Mouse (Mus musculus) hindbrain, embryonic 15.5 days (tissue): ENCODE results near the gene Mrpl43. TPM values are rescaled to one million over a fixed set of nuclear protein-coding genes. Genes with fewer than 3 reads are reported as not detected.

Experiments
- ATAC-seq: fragments of 200-750 bp; cut with Nextera tagmentation; 2 replicates; pipeline ENCODE4 v1.8.0; 2017; ENCODE audit warnings: low read depth, moderate number of reproducible peaks, moderate TSS enrichment; ENCODE audit not compliant: low FRiP score
- H3K27ac ChIP-seq: fragments of 300-500 bp; sonication (generic); replicated peaks from 2 replicates; pipeline ENCODE4 v1.5.1; 2015; ENCODE audit warnings: mild to moderate bottlenecking, inconsistent platforms
- H3K27me3 ChIP-seq: fragments of 300-500 bp; sonication (generic); 2 replicates; pipeline ENCODE4 v1.6.1; 2015; ENCODE audit warnings: control low read depth, inconsistent platforms
- H3K36me3 ChIP-seq: fragments of 300-500 bp; sonication (generic); 2 replicates; pipeline ENCODE4 v1.6.1; 2015; ENCODE audit warnings: control low read depth, inconsistent platforms
- H3K4me1 ChIP-seq: fragments of 300-500 bp; sonication (generic); replicated peaks from 2 replicates; pipeline ENCODE4 v1.6.1; 2015; ENCODE audit warnings: control low read depth, inconsistent platforms
- H3K4me2 ChIP-seq: fragments of 300-500 bp; sonication (generic); 2 replicates; pipeline ENCODE4 v1.6.1; 2015; ENCODE audit warnings: moderate library complexity, mild to moderate bottlenecking, inconsistent platforms
- H3K4me3 ChIP-seq: fragments of 300-500 bp; sonication (generic); 2 replicates; pipeline ENCODE4 v1.5.1; 2015; ENCODE audit warnings: mild to moderate bottlenecking, inconsistent platforms
- H3K9ac ChIP-seq: fragments of 300-500 bp; sonication (generic); 2 replicates; pipeline ENCODE4 v1.6.1; 2015; ENCODE audit warnings: inconsistent platforms
- H3K9me3 ChIP-seq: fragments of 300-500 bp; sonication (generic); 2 replicates; pipeline ENCODE4 v1.6.1; 2016; ENCODE audit warnings: control low read depth, inconsistent platforms
- WGBS: fragments of 180-500 bp; shearing (Covaris S2); methylation state at CpG from one replicate; pipeline ENCODE4 v1.1.7; 2015; 5-methylcytosine and 5-hydroxymethylcytosine counted together
- polyA plus RNA-seq: library from polyadenylated mRNA; unstranded; fragments of >200 nt; fragmentation: Nextera tagmentation; extraction: Ambion mirVana; gene quantifications from 2 replicates; pipeline ENCODE4 v1.2.1, GENCODE M21; 2015

The Mrpl43 gene
- polyA plus RNA-seq, 1 experiment from 2014 or later: 94.7 TPM

DNA sequence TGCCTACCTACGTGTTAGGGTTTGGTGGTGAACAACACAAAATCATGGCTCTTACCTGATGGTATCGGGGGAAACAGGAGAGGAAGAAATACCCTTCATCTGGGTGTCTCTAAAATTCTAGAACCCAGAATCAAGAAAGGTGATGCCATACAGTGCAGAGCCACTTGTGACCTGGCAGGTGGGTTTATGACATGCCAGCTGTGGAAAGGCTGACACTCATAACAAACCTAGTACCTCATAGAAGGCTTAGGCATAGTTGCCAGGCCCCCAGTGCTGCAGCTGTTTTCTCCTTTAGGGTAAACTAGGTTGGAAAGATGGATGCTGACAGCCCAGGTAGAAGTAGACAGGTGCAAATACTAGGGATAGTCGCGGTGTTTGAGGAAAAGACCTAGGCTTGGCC is 21.8 kb downstream of the Mrpl43 start:
- 96% methylated on average over 4 of the region's 4 CpGs for WGBS
- Histone ChIP-seq H3K4me3 (no peak overlapping the region), H3K4me1 (peaks cover 7% of the 10 kb centered on the region), H3K9ac (no peak overlapping the region), H3K36me3 (peaks cover 25% of the 10 kb centered on the region), H3K27ac (no peak overlapping the region), H3K4me2 (no peak overlapping the region), H3K27me3 (no peaks in the 10 kb centered on the region), H3K9me3 (no peaks in the 10 kb centered on the region)
- ATAC-seq: no peak

GRCm38 (mm10) chr19:44983366-44983765 is 22.9 kb downstream of the Mrpl43 start:
- 95% methylated on average over 6 of the region's 6 CpGs for WGBS
- no peak for ATAC-seq
- no peak overlapping the region for H3K9ac ChIP-seq

DNA sequence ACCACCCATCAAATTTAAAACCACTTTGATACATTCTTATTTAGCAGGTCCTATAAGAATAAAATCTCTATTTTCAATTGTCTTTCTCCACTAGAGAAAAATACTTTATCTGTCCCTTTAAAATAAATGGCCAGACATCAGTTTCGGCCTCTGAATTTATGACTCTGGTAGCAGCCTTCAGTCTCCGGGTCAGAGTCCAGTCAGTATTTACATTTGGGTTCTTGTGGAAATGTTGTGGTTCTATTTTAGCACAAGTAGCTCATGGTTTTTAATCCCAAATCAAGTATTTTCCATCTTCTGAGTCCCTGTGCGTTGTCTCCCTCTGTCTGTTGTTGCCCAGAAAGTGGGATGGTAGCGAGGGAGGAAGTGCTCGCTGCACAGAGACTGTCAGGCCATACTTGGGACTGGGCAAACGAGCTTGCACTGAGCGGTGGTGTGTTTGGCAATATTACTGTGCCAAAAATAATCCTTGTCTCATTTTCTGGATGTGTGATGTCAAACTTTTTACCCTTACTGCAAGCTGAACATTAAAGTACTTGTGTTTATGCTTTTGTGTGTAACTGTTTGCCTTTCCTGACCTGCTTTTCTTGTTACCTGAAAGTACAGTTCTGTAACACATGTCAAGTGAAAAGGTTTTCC is 23.6 kb downstream of the Mrpl43 start:
- 85% methylated on average over 7 of the region's 7 CpGs for WGBS
- H3K27me3 ChIP-seq: no peaks in the 10 kb centered on the region
- no peaks in the 10 kb centered on the region for H3K9me3 ChIP-seq
- no peak overlapping the region for H3K4me2 ChIP-seq
- H3K4me3 ChIP-seq: no peak overlapping the region
- ATAC-seq: no peak
- H3K4me1 ChIP-seq: no peaks in the 10 kb centered on the region
- H3K36me3 ChIP-seq: peaks cover 37% of the 10 kb centered on the region
- no peak overlapping the region for H3K9ac ChIP-seq
- H3K27ac ChIP-seq: no peak overlapping the region

More at GRCm38 (mm10) chr19:44983366-44983765, 22.9 kb downstream of the Mrpl43 start:
- Histone ChIP-seq H3K27me3 (no peaks in the 10 kb centered on the region), H3K4me2 (no peak overlapping the region), H3K4me1 (peaks cover 3% of the 10 kb centered on the region), H3K27ac (no peak overlapping the region), H3K9me3 (no peaks in the 10 kb centered on the region), H3K36me3 (peaks cover 30% of the 10 kb centered on the region), H3K4me3 (no peak overlapping the region)

GRCm38 (mm10) chr19:44980787-44981186 is 25.5 kb downstream of the Mrpl43 start:
- Histone ChIP-seq H3K9ac (no peak overlapping the region), H3K27ac (no peak overlapping the region), H3K9me3 (no peaks in the 10 kb centered on the region), H3K4me2 (no peak overlapping the region), H3K4me3 (no peak overlapping the region), H3K36me3 (peaks cover 55% of the 10 kb centered on the region), H3K27me3 (no peaks in the 10 kb centered on the region), H3K4me1 (no peaks in the 10 kb centered on the region)
- 91% methylated on average over 2 of the region's 2 CpGs for WGBS
- ATAC-seq: no peak

- Histone ChIP-seq H3K27me3 (no peaks in the 10 kb centered on the region), H3K27ac (no peak overlapping the region), H3K9ac (no peak overlapping the region), H3K4me3 (no peak overlapping the region), H3K4me2 (no peak overlapping the region), H3K4me1 (no peaks in the 10 kb centered on the region), H3K9me3 (no peaks in the 10 kb centered on the region), H3K36me3 (peaks cover 85% of the 10 kb centered on the region)
- WGBS: 94% methylated on average over 6 of the region's 6 CpGs
- no peak for ATAC-seq
Measured at GRCm38 (mm10) chr19:44977148-44977547, 29.1 kb downstream of the Mrpl43 start.

DNA sequence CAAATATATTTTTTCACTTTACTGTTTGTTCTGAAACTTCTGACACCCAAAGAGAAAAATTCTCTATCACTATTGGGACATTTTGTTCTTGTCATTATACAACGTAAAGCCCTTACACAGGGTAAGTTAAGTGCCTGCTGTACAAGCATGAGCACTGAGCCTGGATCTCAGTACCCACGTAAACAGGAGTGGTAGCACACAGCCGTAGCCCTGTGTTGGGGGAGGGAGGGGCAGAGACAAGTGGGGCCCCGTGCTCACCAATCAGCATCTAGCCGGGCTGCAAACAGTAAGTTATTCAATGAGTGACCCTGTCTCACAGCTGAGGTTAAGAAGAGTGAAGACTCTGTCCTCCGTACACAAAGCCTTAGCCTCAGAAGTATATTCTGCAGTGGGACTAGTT is 29.6 kb downstream of the Mrpl43 start:
- H3K36me3 ChIP-seq: peaks cover 84% of the 10 kb centered on the region
- no peaks in the 10 kb centered on the region for H3K9me3 ChIP-seq
- H3K4me1 ChIP-seq: no peaks in the 10 kb centered on the region
- H3K4me2 ChIP-seq: no peak overlapping the region
- H3K27ac ChIP-seq: no peak overlapping the region
- no peak overlapping the region for H3K4me3 ChIP-seq
- ATAC-seq: no peak
- H3K27me3 ChIP-seq: no peaks in the 10 kb centered on the region
- H3K9ac ChIP-seq: no peak overlapping the region
- 84% methylated on average over 6 of the region's 6 CpGs for WGBS

DNA sequence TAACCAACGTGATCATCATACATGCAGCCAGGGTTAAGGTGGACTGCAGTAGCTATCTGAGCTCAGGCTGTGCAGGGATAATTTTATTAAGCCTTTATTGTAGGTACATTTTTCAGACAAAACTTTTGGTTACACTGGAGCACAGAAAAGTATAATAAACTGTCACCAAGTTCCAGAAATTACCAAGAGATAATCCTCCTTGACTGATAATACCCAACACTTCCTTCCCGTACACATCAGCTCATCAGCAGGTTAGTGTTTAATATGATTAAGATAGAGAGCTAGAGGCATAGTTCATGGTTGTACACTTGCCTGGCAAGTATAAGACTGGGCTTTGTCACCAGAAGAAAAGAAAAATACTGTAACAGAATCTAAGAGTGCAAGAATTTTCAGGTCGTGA is 37.9 kb downstream of the Mrpl43 start:
- Histone ChIP-seq H3K27ac (no peak overlapping the region), H3K4me1 (no peaks in the 10 kb centered on the region), H3K36me3 (peaks cover 80% of the 10 kb centered on the region), H3K9ac (no peak overlapping the region), H3K4me3 (no peak overlapping the region), H3K4me2 (no peak overlapping the region), H3K9me3 (no peaks in the 10 kb centered on the region), H3K27me3 (no peaks in the 10 kb centered on the region)
- no peak for ATAC-seq
- 90% methylated on average over 3 of the region's 3 CpGs for WGBS

DNA sequence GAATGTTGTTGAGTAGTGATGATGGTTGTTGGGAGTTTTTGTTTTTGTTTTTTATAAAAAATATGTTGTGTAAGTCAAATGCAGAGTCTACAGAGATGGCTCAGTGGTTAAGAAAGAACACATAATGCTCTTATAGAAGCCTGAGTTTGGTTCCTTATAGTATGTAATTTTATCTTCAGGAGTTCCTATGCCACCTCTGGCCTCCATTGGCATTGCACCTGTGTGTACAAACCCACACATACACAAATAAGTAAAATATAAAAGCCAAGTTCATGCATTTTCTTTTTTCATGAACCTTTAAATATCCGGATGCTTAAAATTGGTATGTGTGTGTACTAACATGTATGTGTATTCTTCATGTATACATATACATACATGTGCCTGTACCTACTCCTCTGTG is 40.3 kb downstream of the Mrpl43 start:
- no peak overlapping the region for H3K4me3 ChIP-seq
- H3K27me3 ChIP-seq: no peaks in the 10 kb centered on the region
- H3K9ac ChIP-seq: no peak overlapping the region
- no peak overlapping the region for H3K4me2 ChIP-seq
- no peak for ATAC-seq
- peaks cover 71% of the 10 kb centered on the region for H3K36me3 ChIP-seq
- H3K9me3 ChIP-seq: no peaks in the 10 kb centered on the region
- no peak overlapping the region for H3K27ac ChIP-seq
- H3K4me1 ChIP-seq: no peaks in the 10 kb centered on the region
- WGBS: 91% methylated on average over 1 of the region's 1 CpGs

DNA sequence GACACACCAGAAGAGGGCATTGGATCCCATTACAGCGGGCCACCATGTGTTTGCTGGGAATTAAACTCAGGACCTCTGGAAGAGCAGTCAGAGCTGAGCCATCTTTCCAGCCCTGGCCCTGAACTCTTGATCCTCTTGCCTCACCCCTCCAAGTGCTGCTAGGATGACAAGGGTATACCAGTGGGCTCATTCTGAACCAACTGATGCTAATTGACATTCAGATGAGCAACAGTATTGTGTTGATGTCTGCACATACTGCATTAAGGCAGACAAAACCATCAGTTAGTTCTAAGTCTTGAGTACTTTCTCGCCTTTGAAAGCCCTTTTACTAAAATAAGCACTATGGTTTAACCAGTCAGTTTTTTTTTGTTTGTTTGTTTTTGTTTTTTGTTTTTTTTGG is 46.6 kb downstream of the Mrpl43 start:
- Histone ChIP-seq H3K9ac (no peak overlapping the region), H3K4me3 (no peak overlapping the region), H3K27me3 (no peaks in the 10 kb centered on the region), H3K9me3 (no peaks in the 10 kb centered on the region), H3K36me3 (peaks cover 74% of the 10 kb centered on the region), H3K4me2 (no peak overlapping the region), H3K27ac (no peak overlapping the region), H3K4me1 (no peaks in the 10 kb centered on the region)
- 96% methylated on average over 2 of the region's 2 CpGs for WGBS
- ATAC-seq: no peak

Other genes with a start within 250 kb of the Mrpl43 start
- gene Slf2, start 75.3 kb downstream of the Mrpl43 start, polyA plus RNA-seq: 28.3 and 29.3 TPM in 2 replicates
- 17.3 and 18.9 TPM in 2 replicates for gene Sema4g, start 17.3 kb downstream of the Mrpl43 start, polyA plus RNA-seq
- 14.1 and 14.8 TPM in 2 replicates for gene Twnk, start 779 bp downstream of the Mrpl43 start, polyA plus RNA-seq
- gene Lzts2, start 8.0 kb upstream of the Mrpl43 start, polyA plus RNA-seq: 25.4 and 28.7 TPM in 2 replicates
- 2.6 and 3.2 TPM in 2 replicates for gene Pdzd7, start 39.3 kb upstream of the Mrpl43 start, polyA plus RNA-seq
- 74.7 and 90.5 TPM in 2 replicates for gene Sfxn3, start 41.1 kb upstream of the Mrpl43 start, polyA plus RNA-seq
- gene Kazald1, start 68.8 kb upstream of the Mrpl43 start, polyA plus RNA-seq: 2.3 and 2.6 TPM in 2 replicates
- 0.88 and 1.8 TPM in 2 replicates for gene Tlx1, start 144.2 kb upstream of the Mrpl43 start, polyA plus RNA-seq
- gene Lbx1, start 229.4 kb upstream of the Mrpl43 start, polyA plus RNA-seq: 9.9 and 12.2 TPM in 2 replicates